Mouse (Mus musculus) Muller cell, postnatal 12 days (primary cell): ENCODE results near the gene Ang4.
"Not testable (repeated sequence)": the region's sequence is repeated elsewhere in the genome, so short reads cannot be mapped to it uniquely, and the experiment has no call there.

Source experiments
- DNase-seq: peaks from one replicate; pipeline ENCODE4 v3.0.0-alpha.2; 2015; ENCODE audit errors: inconsistent ontology term

Gene Ang4

GRCm38 (mm10) chr14:51773490-51773889 is at the start of gene Ang4:
Ang4 (minus strand) TSS chr14:51773590.
- no peak for DNase-seq

GRCm38 (mm10) chr14:51799746-51800145 is 26.4 kb upstream of the Ang4 start, which contains the start of gene AY358078:
AY358078 (plus strand) TSS chr14:51800046.
- no peak for DNase-seq

GRCm38 (mm10) chr14:51794106-51794505 is 20.7 kb upstream of the Ang4 start:
- DNase-seq: no peak

GRCm38 (mm10) chr14:51789196-51789595 is 15.8 kb upstream of the Ang4 start:
- DNase-seq: no peak

DNA sequence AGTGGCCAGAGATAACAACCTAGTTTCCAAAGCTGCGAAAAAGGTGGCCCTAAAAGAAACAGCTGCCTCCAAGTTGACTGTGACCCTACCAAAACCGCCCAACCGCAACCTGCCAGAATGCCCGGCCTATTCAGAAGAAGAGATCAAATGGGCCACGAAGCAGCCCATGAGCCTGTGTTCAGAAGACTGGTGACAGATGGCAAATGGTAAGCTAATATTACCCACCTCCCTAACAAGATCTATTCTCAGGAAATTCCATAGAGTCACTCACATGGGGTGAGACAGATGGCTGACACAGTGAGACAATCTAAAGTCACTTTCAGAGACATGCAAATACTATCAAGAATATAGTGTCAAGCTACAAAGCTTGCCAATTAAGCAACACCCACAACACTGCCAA is 13.7 kb upstream of the Ang4 start:
- DNase-seq: no peak

GRCm38 (mm10) chr14:51786335-51786734 is 12.9 kb upstream of the Ang4 start:
- no peak for DNase-seq

DNA sequence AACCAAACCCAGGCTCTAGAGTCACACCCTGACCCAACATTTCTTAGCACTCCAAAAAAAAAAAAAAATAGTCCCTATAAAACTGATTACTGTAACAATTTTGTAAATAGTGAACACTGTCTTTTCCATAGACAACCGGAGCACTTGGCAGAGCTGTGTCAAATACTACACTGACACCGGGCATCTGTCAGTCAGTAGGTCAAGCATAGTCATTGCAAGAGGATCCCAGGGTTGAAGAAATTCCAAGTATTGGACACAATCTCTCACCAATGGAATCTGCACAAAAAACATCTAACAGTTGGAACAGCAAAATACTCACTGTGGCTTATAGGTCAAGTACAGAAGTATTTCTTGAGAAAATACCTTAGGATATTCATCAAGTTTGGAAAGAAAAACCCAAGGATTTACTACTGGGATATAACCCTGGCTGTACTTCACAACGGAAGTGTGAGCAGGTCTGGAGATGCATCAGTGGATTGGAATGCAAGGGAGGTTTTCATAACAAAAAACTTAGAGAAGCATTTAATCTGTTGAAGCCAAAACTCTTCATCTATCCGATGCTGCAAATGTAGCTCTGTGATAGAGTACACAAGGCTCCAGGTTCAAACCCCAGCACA is 5.6 kb upstream of the Ang4 start:
- peak; percentile 58 for DNase-seq

- peak; percentile 69 for DNase-seq
Observed at GRCm38 (mm10) chr14:51777791-51778190, 4.4 kb upstream of the Ang4 start.

DNA sequence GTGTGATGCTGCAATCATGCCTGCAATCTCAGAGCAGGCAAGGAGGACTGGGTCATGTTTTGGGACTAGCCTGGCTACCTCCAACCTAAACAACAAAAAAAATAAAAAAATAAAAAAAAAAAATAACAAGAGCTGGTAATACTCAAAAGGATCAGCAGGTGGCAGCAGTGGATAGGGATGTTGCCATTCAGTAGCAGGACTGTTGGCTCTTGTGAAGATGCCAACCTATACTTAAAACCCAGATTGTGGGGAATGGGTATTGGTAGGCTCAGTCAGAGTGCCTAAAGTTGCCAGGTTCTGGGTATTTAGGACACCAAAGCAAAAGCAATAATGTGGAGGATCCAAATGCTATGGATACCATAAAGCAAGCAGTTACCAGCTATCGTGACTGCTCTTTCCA is 2.0 kb downstream of the Ang4 start:
- DNase-seq: not testable (repeated sequence)

DNA sequence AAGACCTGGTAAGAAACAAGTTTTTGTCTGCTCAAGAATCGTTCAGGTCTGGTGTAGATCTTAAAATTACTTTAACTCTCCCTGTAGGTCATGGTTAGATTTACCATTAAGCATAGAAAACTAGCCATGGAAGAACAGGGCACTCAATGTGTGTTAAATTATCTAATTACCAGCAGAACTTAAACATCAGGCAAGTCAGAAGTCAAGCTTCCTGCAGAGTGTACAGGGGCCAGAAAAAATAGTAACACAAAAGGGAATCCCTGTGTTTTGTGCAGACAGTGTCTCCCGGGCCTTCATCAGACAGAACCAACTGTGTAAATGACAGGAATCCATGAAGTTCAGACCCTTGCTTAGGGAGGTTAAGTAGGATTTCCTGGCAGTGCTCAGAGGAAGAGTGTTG is 17.4 kb downstream of the Ang4 start:
- DNase-seq: no peak

DNA sequence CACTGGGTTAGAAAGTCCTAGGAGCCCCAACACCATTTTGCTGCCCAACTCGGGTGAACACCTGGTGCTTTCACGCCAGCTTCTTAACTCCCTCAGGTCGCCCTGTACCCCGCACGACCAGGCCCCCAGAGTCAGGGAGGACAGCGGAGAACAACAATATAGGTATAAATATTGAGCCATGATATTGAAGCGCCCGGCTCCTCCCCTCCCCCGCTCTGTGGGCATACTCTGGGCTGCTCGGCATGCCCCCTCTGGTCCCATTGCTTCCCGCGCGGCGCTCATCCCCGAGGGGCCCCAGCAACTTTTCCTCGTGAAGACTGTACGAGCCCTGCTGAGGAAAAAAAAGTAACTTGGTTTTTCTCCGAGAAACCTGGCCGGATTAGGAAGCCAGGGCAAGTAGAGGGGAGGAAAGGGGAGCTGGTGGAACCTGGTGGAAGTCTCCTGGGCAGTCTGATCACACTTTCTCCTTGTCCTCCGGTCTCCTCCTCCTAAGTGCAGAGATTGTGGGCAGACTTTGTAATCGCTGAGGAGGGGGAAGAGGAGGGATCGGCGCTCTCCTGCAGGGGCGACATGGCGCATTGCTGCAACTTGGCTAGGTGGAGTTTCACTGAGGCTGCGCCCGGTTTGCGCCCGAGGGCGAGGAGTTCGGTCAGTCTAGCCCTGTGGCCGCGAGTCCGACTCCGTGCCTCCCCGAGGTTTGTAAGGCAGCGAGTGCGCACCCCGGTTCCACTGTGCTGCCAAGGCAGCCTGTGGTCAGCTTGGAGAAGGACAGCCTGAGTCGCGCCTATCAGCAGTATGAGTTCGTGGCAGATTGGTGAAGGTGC is 32.8 kb downstream of the Ang4 start:
- no peak for DNase-seq

DNA sequence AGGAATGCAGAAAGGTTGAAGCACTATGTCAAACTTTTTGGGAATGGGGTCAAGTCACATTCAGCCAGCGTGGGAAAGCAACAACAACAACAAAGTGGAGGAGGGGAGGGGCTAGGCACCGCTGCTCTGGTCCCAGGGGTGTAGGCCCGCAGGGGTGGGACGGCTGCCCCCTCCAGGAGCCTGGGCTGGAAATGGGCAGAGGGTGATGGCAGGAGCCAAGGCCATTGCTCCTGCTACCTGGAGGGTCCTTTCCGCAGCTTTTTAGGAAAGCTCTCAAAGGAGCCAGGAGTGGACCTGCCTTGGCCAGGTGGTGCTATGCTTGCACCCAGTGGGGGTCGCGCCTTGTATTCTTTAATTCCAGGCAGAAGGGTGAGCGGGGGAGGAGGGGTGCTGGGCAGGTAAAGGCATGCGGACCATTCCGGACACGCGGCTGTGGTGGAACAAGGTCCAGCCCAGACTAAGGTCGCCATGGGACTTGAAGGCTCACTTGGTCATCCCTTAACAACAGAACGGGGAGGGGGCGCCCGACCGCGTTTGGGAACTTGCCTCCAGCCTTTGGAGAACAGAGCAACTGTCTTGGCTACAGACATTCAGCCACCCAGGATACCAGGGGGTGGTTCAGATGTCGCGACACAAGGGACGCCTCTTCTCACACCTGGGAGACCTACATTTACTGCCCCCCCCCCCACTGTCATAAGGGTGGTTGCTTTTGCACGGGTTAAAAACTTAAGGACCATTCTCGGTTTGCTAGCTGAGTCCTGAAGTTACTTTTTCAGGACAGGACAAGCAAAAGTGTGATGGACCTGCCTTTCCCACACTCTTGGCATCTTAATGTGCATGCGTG is 34.0 kb downstream of the Ang4 start:
- no peak for DNase-seq

GRCm38 (mm10) chr14:51738411-51739149 is 34.8 kb downstream of the Ang4 start:
- no peak for DNase-seq

DNA sequence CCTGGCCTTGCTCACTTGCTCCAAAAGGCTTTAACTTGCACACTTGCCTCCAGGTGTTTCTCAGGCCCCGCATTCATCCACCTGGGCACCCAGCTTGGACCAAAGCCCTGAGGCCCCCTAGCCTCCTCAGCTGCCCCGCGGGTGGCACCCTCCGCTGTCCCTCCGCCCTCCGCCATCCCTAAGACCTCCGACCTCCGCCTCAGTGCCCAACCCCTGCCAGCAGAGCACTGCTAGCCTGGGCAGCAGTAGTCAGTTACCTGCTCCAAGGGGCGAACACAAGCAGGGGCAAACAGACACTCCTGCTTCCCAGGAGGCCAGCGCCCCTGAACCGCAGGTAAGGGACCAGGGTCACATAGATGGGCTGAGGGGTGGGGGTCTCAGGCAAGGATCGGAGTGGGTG is 35.4 kb downstream of the Ang4 start:
- DNase-seq: no peak

DNA sequence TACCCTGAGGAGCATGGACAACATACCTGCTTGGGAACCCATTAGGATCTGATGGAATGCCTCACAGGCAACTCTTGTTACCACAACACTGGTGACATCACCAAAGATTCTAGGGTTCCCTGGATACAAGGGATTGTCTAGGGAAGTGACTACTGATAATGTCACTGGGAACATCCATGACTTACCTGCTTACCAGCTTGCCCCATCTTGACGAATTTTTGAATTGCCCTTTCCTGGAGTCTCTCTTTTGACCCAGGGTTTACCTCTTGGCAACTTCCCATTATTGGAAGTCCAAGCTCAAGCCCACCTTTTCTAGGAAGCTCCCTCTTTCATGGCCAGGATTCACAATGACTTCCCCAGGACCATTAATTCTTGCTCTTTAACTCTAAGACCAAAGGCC is 56.3 kb downstream of the Ang4 start, which contains the start of gene Gm5800:
Gene Gm5800 (minus strand): TSS at position 101 of the 400 bp plus-strand sequence.
- no peak for DNase-seq
